Mouse (Mus musculus): ENCODE results near the gene Fam43b. TPM values are rescaled to one million over a fixed set of nuclear protein-coding genes. Genes with fewer than 3 reads are reported as not detected.

Gene Fam43b
- polyA plus RNA-seq, 1 experiment = 19.2 TPM

DNA sequence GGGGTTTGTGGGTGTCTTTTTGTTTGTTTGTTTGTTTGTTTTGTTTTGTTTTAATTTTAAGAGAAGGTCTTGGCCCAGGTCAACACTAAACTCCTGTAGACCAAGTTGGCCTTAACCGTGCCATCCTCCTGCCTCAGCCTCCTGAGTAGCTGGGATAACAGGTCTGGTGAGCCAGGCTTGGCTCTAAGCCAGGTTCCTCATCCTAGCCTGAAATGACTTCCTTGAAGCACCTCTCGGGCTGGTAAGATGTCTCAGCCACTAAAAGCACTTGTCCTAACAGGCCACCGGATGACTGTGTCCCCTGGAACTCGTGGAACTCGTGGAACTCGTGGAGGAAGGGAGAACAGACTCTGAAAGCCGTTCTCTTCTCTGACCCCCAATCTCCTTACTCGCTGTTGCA, 40.2 kb downstream of the Fam43b start:
- Histone ChIP-seq H3K4me1 (ENCODE audit: control insufficient read depth, insufficient read depth, low read length) (no peaks in the 10 kb centered on the region), H3K27ac (ENCODE audit: insufficient read depth, low read length) (no peak overlapping the region), H3K4me3 (ENCODE audit: insufficient read depth, low read length) (no peak overlapping the region)
- TF ChIP-seq POLR2A (IDR thresholded peaks at IDR 0.05; ENCODE audit: extremely low read depth, insufficient read depth, low read length) (no peak), CTCF (IDR thresholded peaks at IDR 0.05; ENCODE audit: extremely low read depth, insufficient read depth, low read length) (no peak)

DNA sequence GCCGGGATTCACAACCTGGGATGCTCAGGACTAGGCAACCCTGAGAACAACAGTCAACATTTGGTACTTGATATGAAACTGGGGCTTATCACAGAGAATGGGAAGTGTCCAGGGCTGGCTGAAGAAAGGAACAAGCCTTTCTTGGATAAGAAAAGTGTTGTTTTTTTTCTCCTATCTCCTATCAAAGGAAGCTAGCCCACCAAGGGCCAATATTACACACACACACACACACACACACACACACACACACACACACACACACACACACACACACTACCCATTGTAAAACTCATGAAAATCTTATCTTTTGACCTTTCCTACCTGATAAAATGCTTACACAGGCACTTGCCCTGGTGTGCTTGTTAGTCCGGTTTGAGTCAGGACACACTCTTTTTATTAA, 40.8 kb downstream of the Fam43b start:
- H3K4me1 ChIP-seq (ENCODE audit: control insufficient read depth, insufficient read depth, low read length) = no peaks in the 10 kb centered on the region
- no peak overlapping the region for H3K4me3 ChIP-seq (ENCODE audit: insufficient read depth, low read length)
- TF ChIP-seq POLR2A (IDR thresholded peaks at IDR 0.05; ENCODE audit: extremely low read depth, insufficient read depth, low read length) (no peak), CTCF (IDR thresholded peaks at IDR 0.05; ENCODE audit: extremely low read depth, insufficient read depth, low read length) (no peak)
- H3K27ac ChIP-seq (ENCODE audit: insufficient read depth, low read length) = no peak overlapping the region

DNA sequence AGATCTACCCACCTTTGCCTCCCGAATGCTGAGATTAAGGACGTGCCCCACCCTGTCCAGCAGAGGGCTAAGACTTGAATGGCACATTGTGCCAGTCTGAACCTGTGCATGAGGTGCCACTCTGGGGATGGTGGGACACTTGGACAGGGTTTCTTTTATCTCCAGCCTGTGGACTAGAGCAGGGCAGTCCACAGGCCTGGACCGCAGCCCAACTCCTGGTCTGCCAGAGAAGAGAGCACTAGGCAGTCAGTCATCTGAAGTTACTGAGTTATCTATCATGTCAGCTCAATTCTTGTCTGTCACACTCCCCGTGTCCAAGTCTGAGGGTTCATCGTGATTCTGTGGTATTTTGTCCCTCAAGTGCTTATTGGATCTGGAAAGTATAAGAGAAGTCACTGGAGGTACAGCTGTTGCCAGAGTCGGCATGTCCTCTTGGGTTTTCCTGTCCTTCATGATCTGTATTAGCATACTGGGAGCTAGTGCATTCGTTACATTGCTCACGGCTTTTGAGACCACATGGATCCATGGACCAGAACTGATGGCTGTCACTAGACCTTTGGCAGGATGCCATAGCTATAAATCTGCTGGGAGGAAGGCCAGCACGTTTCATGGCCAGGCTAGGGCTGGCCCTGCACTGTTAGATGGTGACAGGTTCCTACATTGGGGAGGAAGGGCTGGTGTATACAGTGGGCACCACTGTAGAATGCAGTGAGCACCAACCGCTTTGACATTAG, 42.7 kb downstream of the Fam43b start:
- TF ChIP-seq POLR2A (IDR thresholded peaks at IDR 0.05; ENCODE audit: extremely low read depth, insufficient read depth, low read length) (no peak), CTCF (IDR thresholded peaks at IDR 0.05; ENCODE audit: extremely low read depth, insufficient read depth, low read length) (no peak)
- H3K4me1 ChIP-seq (ENCODE audit: control insufficient read depth, insufficient read depth, low read length) = no peaks in the 10 kb centered on the region
- H3K27ac ChIP-seq (ENCODE audit: insufficient read depth, low read length) = no peak overlapping the region
- H3K4me3 ChIP-seq (ENCODE audit: insufficient read depth, low read length) = no peak overlapping the region

DNA sequence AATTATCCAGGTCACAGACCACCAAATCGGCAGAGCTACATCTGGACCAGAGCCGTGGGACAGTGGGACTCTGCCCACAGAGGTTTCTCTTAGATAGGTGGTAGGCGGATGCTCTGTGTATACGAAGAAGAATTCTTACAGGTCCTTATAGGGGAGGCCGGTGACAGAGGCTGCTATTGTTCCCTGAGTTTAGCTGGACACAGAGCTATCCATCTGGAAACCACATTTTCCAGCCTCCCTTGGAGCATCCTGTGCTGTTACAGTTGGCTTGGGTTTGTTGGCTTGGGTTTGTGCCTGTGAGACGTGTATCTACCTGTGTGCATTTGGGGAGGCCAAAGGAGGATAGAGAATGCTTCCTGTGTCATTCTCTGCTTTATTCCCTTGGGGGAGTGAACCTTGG, 43.6 kb downstream of the Fam43b start:
- H3K27ac ChIP-seq (ENCODE audit: insufficient read depth, low read length) = no peak overlapping the region
- H3K4me1 ChIP-seq (ENCODE audit: control insufficient read depth, insufficient read depth, low read length) = no peaks in the 10 kb centered on the region
- no peak overlapping the region for H3K4me3 ChIP-seq (ENCODE audit: insufficient read depth, low read length)
- TF ChIP-seq CTCF (IDR thresholded peaks at IDR 0.05; ENCODE audit: extremely low read depth, insufficient read depth, low read length) = no peak
- TF ChIP-seq POLR2A (IDR thresholded peaks at IDR 0.05; ENCODE audit: extremely low read depth, insufficient read depth, low read length) = no peak

DNA sequence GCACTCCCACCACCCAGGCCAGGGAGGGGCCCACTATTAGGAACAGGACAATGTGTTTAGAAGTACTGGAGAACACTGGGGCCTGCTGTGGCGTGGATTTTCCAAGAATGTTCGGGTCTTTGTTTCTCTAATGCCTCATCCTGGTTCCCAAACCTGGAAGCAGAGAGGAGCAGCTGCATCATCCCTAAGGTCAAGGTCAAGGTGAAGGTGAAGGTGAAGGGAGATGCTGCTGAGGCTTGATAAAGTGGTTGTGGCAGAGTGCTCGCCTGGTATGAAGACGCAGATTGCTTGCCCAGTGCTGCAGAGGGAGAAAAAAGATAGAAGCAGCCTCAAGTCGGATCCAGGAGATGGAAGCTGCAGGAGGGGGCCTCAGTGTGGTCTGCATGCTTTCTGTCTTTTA, 44.5 kb downstream of the Fam43b start:
- Histone ChIP-seq H3K4me1 (ENCODE audit: control insufficient read depth, insufficient read depth, low read length) (no peaks in the 10 kb centered on the region), H3K4me3 (ENCODE audit: insufficient read depth, low read length) (no peak overlapping the region), H3K27ac (ENCODE audit: insufficient read depth, low read length) (no peak overlapping the region)
- TF ChIP-seq CTCF (IDR thresholded peaks at IDR 0.05; ENCODE audit: extremely low read depth, insufficient read depth, low read length) (no peak), POLR2A (IDR thresholded peaks at IDR 0.05; ENCODE audit: extremely low read depth, insufficient read depth, low read length) (no peak)

DNA sequence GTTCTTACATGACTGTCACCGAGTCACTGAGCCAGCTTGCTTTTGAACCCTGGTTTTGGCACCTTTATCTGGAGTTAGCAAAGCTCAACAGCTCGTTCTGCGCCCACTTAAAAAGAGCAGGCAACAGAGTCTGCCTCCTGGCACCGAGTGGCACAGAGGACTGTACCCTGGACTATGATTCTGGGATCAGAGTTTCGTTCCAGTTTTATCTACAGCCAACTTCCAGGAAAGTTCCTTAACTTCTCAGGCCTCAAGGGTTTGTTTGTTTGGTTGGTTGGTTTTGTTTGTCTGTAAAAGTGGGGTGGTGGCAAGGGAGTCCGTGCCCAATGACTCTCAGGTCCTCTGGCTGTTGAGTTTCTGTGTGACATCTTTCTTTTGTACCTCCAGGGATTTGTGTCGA, 47.6 kb downstream of the Fam43b start:
- Histone ChIP-seq H3K4me3 (ENCODE audit: insufficient read depth, low read length) (no peak overlapping the region), H3K4me1 (ENCODE audit: control insufficient read depth, insufficient read depth, low read length) (no peaks in the 10 kb centered on the region), H3K27ac (ENCODE audit: insufficient read depth, low read length) (no peak overlapping the region)
- TF ChIP-seq CTCF (IDR thresholded peaks at IDR 0.05; ENCODE audit: extremely low read depth, insufficient read depth, low read length) (no peak), POLR2A (IDR thresholded peaks at IDR 0.05; ENCODE audit: extremely low read depth, insufficient read depth, low read length) (no peak)

DNA sequence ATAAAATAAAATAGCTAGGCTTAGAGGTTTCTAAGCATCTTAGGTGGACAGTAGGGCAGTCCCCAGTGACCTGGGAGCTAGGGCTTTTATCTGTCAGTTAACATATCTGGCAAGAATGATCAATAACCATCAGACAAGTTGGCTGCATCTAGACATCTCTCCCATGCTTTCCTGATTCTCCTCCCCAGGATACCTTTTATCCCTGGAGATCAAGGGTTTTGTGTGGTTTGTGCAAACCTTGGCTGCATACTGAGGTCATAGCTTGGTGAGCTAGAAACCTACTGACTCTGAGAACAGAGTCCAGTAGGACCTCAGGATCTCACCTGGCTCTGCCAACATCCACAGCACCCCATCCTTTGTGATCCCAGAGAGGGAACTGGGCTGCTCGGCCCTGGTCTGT, 49.0 kb downstream of the Fam43b start:
- no peaks in the 10 kb centered on the region for H3K4me1 ChIP-seq (ENCODE audit: control insufficient read depth, insufficient read depth, low read length)
- no peak overlapping the region for H3K4me3 ChIP-seq (ENCODE audit: insufficient read depth, low read length)
- no peak for TF ChIP-seq CTCF (IDR thresholded peaks at IDR 0.05; ENCODE audit: extremely low read depth, insufficient read depth, low read length)
- no peak for TF ChIP-seq POLR2A (IDR thresholded peaks at IDR 0.05; ENCODE audit: extremely low read depth, insufficient read depth, low read length)
- H3K27ac ChIP-seq (ENCODE audit: insufficient read depth, low read length) = no peak overlapping the region

DNA sequence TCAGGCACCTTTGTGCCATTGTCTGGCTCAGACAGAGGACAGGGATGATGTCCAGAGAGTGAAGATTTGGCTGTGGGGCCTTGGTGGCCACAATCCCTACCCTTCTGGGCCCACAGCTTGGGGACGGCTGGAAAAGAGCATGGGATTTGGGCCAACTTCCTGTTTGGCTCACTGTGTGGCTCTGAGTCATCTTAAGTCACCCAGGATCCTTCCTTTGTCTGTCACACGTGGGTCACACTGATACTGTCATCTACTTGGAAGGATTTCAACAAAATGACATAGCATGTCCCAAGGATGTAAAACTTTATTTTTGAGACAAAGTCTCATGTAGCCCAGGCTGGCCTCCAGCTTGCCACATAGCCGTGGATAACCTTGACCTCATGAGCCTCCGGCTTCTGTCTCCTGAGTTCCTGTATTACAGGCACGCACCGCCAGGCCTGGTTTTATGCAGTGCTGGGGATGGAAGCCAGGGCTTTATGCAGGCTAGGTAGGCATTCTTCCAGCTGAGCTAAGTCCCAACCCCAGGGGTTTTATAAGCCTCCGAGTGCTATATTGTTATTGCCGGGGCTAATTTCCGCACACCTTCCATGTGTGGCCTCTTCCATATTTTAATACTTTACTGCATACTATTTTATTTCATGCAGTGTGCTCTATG, 51.3 kb downstream of the Fam43b start:
- Histone ChIP-seq H3K4me1 (ENCODE audit: control insufficient read depth, insufficient read depth, low read length) (no peaks in the 10 kb centered on the region), H3K4me3 (ENCODE audit: insufficient read depth, low read length) (no peak overlapping the region), H3K27ac (ENCODE audit: insufficient read depth, low read length) (no peak overlapping the region)
- no peak for TF ChIP-seq POLR2A (IDR thresholded peaks at IDR 0.05; ENCODE audit: extremely low read depth, insufficient read depth, low read length)
- no peak for TF ChIP-seq CTCF (IDR thresholded peaks at IDR 0.05; ENCODE audit: extremely low read depth, insufficient read depth, low read length)

Other genes with a start within 250 kb of the Fam43b start
- 156 and 165 TPM in 2 replicates for gene Hp1bp3, start 180.2 kb downstream of the Fam43b start, polyA plus RNA-seq (2012; rRNA removed)
- gene Sh2d5, start 146.1 kb downstream of the Fam43b start, polyA plus RNA-seq (2012; rRNA removed) = 89.7 and 93.2 TPM in 2 replicates
- 28.7 and 29.2 TPM in 2 replicates for gene Kif17, start 146.1 kb downstream of the Fam43b start, polyA plus RNA-seq (2012; rRNA removed)
- 96.7 and 99.4 TPM in 2 replicates for gene Ddost, start 91.8 kb downstream of the Fam43b start, polyA plus RNA-seq (2012; rRNA removed)
- gene Pink1, start 70.2 kb downstream of the Fam43b start, polyA plus RNA-seq (2012; rRNA removed) = 411 and 422 TPM in 2 replicates
- 2.9 and 3.7 TPM in 2 replicates for gene Cda, start 28.5 kb downstream of the Fam43b start, polyA plus RNA-seq (2012; rRNA removed)
- 28.2 and 30.6 TPM in 2 replicates for gene Mul1, start 38.1 kb upstream of the Fam43b start, polyA plus RNA-seq (2012; rRNA removed)
- 995 and 1,039 TPM in 2 replicates for gene Camk2n1, start 57.8 kb upstream of the Fam43b start, polyA plus RNA-seq (2012; rRNA removed)
- 1.5 and 2.0 TPM in 2 replicates for gene Vwa5b1, start 239.4 kb upstream of the Fam43b start, polyA plus RNA-seq (2012; rRNA removed)

Data from cortical plate, adult 2 months (tissue).